Comparison of ENCODE assay signal across 8 mouse cellular contexts in the genomic region with DNA sequence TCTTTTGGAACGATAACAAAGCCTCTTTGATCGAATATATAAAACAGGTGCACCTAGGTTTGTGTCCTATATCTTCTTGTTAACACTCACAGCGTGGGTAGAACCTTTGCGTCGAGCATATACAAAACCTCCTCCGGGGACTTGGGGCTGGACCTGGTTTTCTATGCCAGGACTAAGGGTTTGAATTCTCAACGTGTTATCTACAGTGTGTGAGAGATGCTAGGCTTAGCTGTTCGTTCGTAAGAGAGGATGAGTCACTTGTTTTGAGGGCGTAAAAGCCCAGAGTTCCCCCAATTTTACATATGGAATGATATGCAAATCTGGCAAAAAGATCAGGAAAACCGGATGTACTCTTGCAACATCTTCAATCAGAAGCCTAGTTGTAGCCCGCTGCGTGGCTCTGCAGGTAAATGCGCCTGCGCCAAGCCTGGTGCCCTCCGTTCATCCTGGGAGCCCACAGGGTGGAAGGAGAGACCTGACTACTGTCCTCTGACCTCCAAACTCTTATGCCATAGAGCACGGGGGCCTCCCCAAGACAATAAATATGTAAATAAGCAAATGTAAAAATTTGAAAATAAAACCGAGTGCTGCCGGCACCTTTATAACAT. TPM values are rescaled to one million over a fixed set of nuclear protein-coding genes. Genes with fewer than 3 reads are reported as not detected.
DNase-seq lines count a peak whose midpoint lies in the region; ATAC-seq and TF ChIP-seq lines count a peak whose summit lies in the region.

No protein-coding gene starts in this region.

- peak overlapping the region; percentile 59 for H3K4me2 ChIP-seq in forebrain, embryonic 15.5 days (replicated peaks)
- peak overlapping the region; percentile 40 for H3K4me2 ChIP-seq in kidney, postnatal 0 days (ENCODE audit: low read length)
- H3K4me2 ChIP-seq in liver, embryonic 14.5 days (ENCODE audit: low read depth), result peak overlapping the region; percentile 48
- peak overlapping the region; percentile 42 for H3K4me2 ChIP-seq in stomach, embryonic 14.5 days (replicated peaks; ENCODE audit: low read depth, low read length)

- no peaks in the 10 kb centered on the region; the same call in 1 of the 2 replicates for H3K4me1 ChIP-seq in heart, adult 2 months (ENCODE audit: control insufficient read depth, insufficient read depth, low read length)
- peaks cover 22% of the 10 kb centered on the region for H3K4me1 ChIP-seq in forebrain, embryonic 15.5 days
- no peaks in the 10 kb centered on the region for H3K4me1 ChIP-seq in kidney, postnatal 0 days (replicated peaks; ENCODE audit: insufficient read depth, low read length)
- H3K4me1 ChIP-seq in liver, embryonic 14.5 days (replicated peaks; ENCODE audit: control insufficient read depth in 2 of 2, insufficient read depth in 2 of 2, low read length in 1 of 2), result peaks cover 6 to 18% of the 10 kb centered on the region in 2 experiments
- H3K4me1 ChIP-seq in stomach, embryonic 14.5 days (ENCODE audit: control insufficient read depth, insufficient read depth, low read length), result 0 out of 2 replicates have a peak, but pooled peaks cover 2% of the 10 kb centered on the region

- H3K27ac ChIP-seq in heart, adult 2 months, result no peak overlapping the region; the same call in 1 of the 2 replicates
- peak overlapping the region; percentile 78 for H3K27ac ChIP-seq in forebrain, embryonic 15.5 days (replicated peaks)
- no peak overlapping the region for H3K27ac ChIP-seq in kidney, postnatal 0 days
- no peak overlapping the region for H3K27ac ChIP-seq in liver, embryonic 14.5 days
- no peak overlapping the region for H3K27ac ChIP-seq in stomach, embryonic 14.5 days (ENCODE audit: low read length)

- DNase-seq in heart, adult 2 months, result no peak
- DNase-seq in heart, postnatal 14 days, result no peak
- peak; percentile 79 for DNase-seq in brain, embryonic 14.5 days (ENCODE audit: low read depth)
- DNase-seq in kidney, postnatal 0 days (ENCODE audit: low spot score), result peak; percentile 15
- DNase-seq in liver, embryonic 14.5 days (ENCODE audit: low read depth in 3 of 3, low spot score in 3 of 3), result no peak
- no peak for DNase-seq in ovary, postnatal 10 days (ENCODE audit: low spot score)

- peak overlapping the region; percentile 3; the same call in 1 of the 2 replicates for H3K4me3 ChIP-seq in heart, adult 2 months
- peak overlapping the region; percentile 41 for H3K4me3 ChIP-seq in forebrain, embryonic 15.5 days
- H3K4me3 ChIP-seq in kidney, postnatal 0 days (replicated peaks; ENCODE audit: low read depth, low read length), result no peak overlapping the region
- H3K4me3 ChIP-seq in liver, embryonic 14.5 days (ENCODE audit: insufficient read depth in 1 of 2, low read depth in 2 of 2, low read length in 2 of 2), result no peak overlapping the region
- H3K4me3 ChIP-seq in stomach, embryonic 14.5 days (ENCODE audit: low read depth, low read length), result peak overlapping the region; percentile 8; the same call in 1 of the 2 replicates

- no peak for TF ChIP-seq CTCF in heart, adult 2 months (IDR thresholded peaks at IDR 0.05)
- TF ChIP-seq CTCF in brain, embryonic 14.5 days (IDR thresholded peaks at IDR 0.05; ENCODE audit: borderline replicate concordance, extremely low read depth, insufficient read depth, insufficient read length), result no peak
- no peak for TF ChIP-seq CTCF in kidney, postnatal 0 days (IDR thresholded peaks at IDR 0.05; ENCODE audit: low read depth)
- no peak for TF ChIP-seq CTCF in liver, embryonic 14.5 days (IDR thresholded peaks at IDR 0.05; ENCODE audit: low read depth)

- intact Hi-C loops in heart, adult 2 months (cut with DNase I), result loop anchor here (1.0 to 10.0 kb wide), 5 partner anchors 47 to 301 kb away; partner anchors contain the start of gene Cpm
- intact Hi-C loops in heart, postnatal 14 days (cut with DNase I), result loop anchor here (2.0 kb wide), 1 partner anchor 159 kb away; no protein-coding TSS in a partner anchor

- H3K36me3 ChIP-seq in heart, adult 2 months (ENCODE audit: control insufficient read depth, insufficient read depth, low read length), result no peaks in the 10 kb centered on the region
- H3K36me3 ChIP-seq in forebrain, embryonic 15.5 days, result no peaks in the 10 kb centered on the region
- no peaks in the 10 kb centered on the region for H3K36me3 ChIP-seq in kidney, postnatal 0 days (ENCODE audit: insufficient read depth, low read length)
- no peaks in the 10 kb centered on the region for H3K36me3 ChIP-seq in liver, embryonic 14.5 days (replicated peaks; ENCODE audit: control insufficient read depth, insufficient read depth, low read depth)
- H3K36me3 ChIP-seq in stomach, embryonic 14.5 days (ENCODE audit: control insufficient read depth, insufficient read depth, low read length), result no peaks in the 10 kb centered on the region

- TF ChIP-seq EP300 in heart, adult 2 months (IDR thresholded peaks at IDR 0.05; ENCODE audit: insufficient read depth, low read depth, low read length), result no peak
- TF ChIP-seq EP300 in liver, embryonic 14.5 days (IDR thresholded peaks at IDR 0.05; ENCODE audit: low read depth), result no peak

- H3K9me3 ChIP-seq in forebrain, embryonic 15.5 days, result no peaks in the 10 kb centered on the region
- H3K9me3 ChIP-seq in kidney, postnatal 0 days (replicated peaks; ENCODE audit: low read length), result no peaks in the 10 kb centered on the region
- H3K9me3 ChIP-seq in liver, embryonic 14.5 days (ENCODE audit: control insufficient read depth, low read length), result no peaks in the 10 kb centered on the region
- no peaks in the 10 kb centered on the region for H3K9me3 ChIP-seq in stomach, embryonic 14.5 days (ENCODE audit: control insufficient read depth, low read depth, low read length)

- TF ChIP-seq POLR2A in heart, adult 2 months (IDR thresholded peaks at IDR 0.05; ENCODE audit: insufficient read depth, low read depth, low read length), result no peak
- no peak for TF ChIP-seq POLR2A in brain, embryonic 14.5 days (IDR thresholded peaks at IDR 0.05; ENCODE audit: borderline replicate concordance, extremely low read depth, insufficient read depth, insufficient read length, poor library complexity, severe bottlenecking)

- ATAC-seq in forebrain, embryonic 15.5 days (replicated peaks), result peak; percentile 65
- no peak for ATAC-seq in kidney, postnatal 0 days (replicated peaks; ENCODE audit: low FRiP score, low read depth)
- no peak for ATAC-seq in liver, embryonic 14.5 days (ENCODE audit: insufficient read depth)
- ATAC-seq in stomach, embryonic 14.5 days (ENCODE audit: insufficient number of reproducible peaks, insufficient read depth, low FRiP score, low read depth), result no peak

- 27% methylated on average over 19 of the region's 19 CpGs for WGBS in heart, adult 2 months
- WGBS in forebrain, embryonic 15.5 days, result 41% methylated on average over 19 of the region's 19 CpGs
- WGBS in kidney, postnatal 0 days, result 43% methylated on average over 19 of the region's 19 CpGs
- WGBS in liver, embryonic 14.5 days (ENCODE audit: insufficient replicate concordance), result 30% methylated on average over 19 of the region's 19 CpGs
- WGBS in stomach, embryonic 14.5 days, result 43% methylated on average over 19 of the region's 19 CpGs

- H3K27me3 ChIP-seq in heart, adult 2 months (ENCODE audit: control insufficient read depth, insufficient read depth, low read length), result no peaks in the 10 kb centered on the region
- no peaks in the 10 kb centered on the region for H3K27me3 ChIP-seq in forebrain, embryonic 15.5 days
- H3K27me3 ChIP-seq in kidney, postnatal 0 days (ENCODE audit: insufficient read depth, low read length), result no peaks in the 10 kb centered on the region
- no peaks in the 10 kb centered on the region; the same call in 1 of the 2 replicates for H3K27me3 ChIP-seq in liver, embryonic 14.5 days (ENCODE audit: control insufficient read depth, insufficient read depth, low read length)
- no peaks in the 10 kb centered on the region for H3K27me3 ChIP-seq in stomach, embryonic 14.5 days (ENCODE audit: control insufficient read depth, insufficient read depth, low read length)

- H3K9ac ChIP-seq in heart, adult 2 months (ENCODE audit: low read depth, low read length), result peak overlapping the region; percentile 49; the same call in 1 of the 2 replicates
- H3K9ac ChIP-seq in forebrain, embryonic 15.5 days (replicated peaks), result peak overlapping the region; percentile 56
- H3K9ac ChIP-seq in kidney, postnatal 0 days (ENCODE audit: low read depth, low read length), result no peak overlapping the region
- H3K9ac ChIP-seq in liver, embryonic 14.5 days (replicated peaks), result no peak overlapping the region
- H3K9ac ChIP-seq in stomach, embryonic 14.5 days (replicated peaks; ENCODE audit: low read depth, low read length), result no peak overlapping the region

- no peaks in the 10 kb centered on the region for H3K79me2 ChIP-seq in heart, adult 2 months (replicated peaks; ENCODE audit: control insufficient read depth, insufficient read depth, low read length)

RNA-seq across cellular contexts. Expression of gene Mdm2, which starts 34.4 kb away (rescaled TPM):
- total RNA-seq in heart, adult 2 months (2021), result 10 to 100 TPM; 50.1 to 51.8 TPM
- polyA plus RNA-seq in heart, adult 2 months (2012; rRNA removed), result 24.5 and 36.2 TPM in 2 replicates
- total RNA-seq in heart, postnatal 14 days (2021), result 10 to 100 TPM; 52.3 to 52.5 TPM
- polyA plus RNA-seq in brain, embryonic 14.5 days (2012; rRNA removed), result 61.4 and 70.6 TPM in 2 replicates
- polyA plus RNA-seq in forebrain, embryonic 15.5 days (2015; fragmentation: Nextera tagmentation; extraction: Ambion mirVana), result 63.5 and 67.8 TPM in 2 replicates
- 22.0 and 24.5 TPM in 2 replicates for polyA plus RNA-seq in kidney, postnatal 0 days (2015; fragmentation: Nextera tagmentation; extraction: Ambion mirVana)
- polyA plus RNA-seq in liver, embryonic 14.5 days (2012; rRNA removed), result 14.4 and 20.0 TPM in 2 replicates
- 12.8 and 13.9 TPM in 2 replicates for polyA plus RNA-seq in liver, embryonic 14.5 days (2014; fragmentation: Nextera tagmentation; extraction: Ambion mirVana)
- polyA plus RNA-seq in stomach, embryonic 14.5 days (2014; fragmentation: Nextera tagmentation; extraction: Ambion mirVana), result 50.2 and 54.1 TPM in 2 replicates

RNA-seq across cellular contexts. Expression of gene Cpm, which starts 46.8 kb away (rescaled TPM):
- total RNA-seq in heart, adult 2 months (2021), result 1 to 10 TPM; 2.8 to 4.0 TPM
- 3.5 and 6.6 TPM in 2 replicates for polyA plus RNA-seq in heart, adult 2 months (2012; rRNA removed)
- total RNA-seq in heart, postnatal 14 days (2021), result 1 to 10 TPM; 5.1 to 5.3 TPM
- 3.4 and 3.7 TPM in 2 replicates for polyA plus RNA-seq in brain, embryonic 14.5 days (2012; rRNA removed)
- polyA plus RNA-seq in forebrain, embryonic 15.5 days (2015; fragmentation: Nextera tagmentation; extraction: Ambion mirVana), result 4.0 and 4.5 TPM in 2 replicates
- 51.7 and 52.8 TPM in 2 replicates for polyA plus RNA-seq in kidney, postnatal 0 days (2015; fragmentation: Nextera tagmentation; extraction: Ambion mirVana)
- 3.9 and 4.0 TPM in 2 replicates for polyA plus RNA-seq in liver, embryonic 14.5 days (2012; rRNA removed)
- polyA plus RNA-seq in liver, embryonic 14.5 days (2014; fragmentation: Nextera tagmentation; extraction: Ambion mirVana), result 9.1 and 12.1 TPM in 2 replicates
- 89.1 and 95.8 TPM in 2 replicates for polyA plus RNA-seq in stomach, embryonic 14.5 days (2014; fragmentation: Nextera tagmentation; extraction: Ambion mirVana)

Comparison
In these comparisons a context has a peak if more than half of its experiments do, and no peak if none do; other contexts are left out.
1. DNase-seq: peak in brain, embryonic 14.5 days (single experiment) and kidney, postnatal 0 days (single experiment); none in heart, adult 2 months (0 of 2), heart, postnatal 14 days (0 of 2), liver, embryonic 14.5 days (0 of 3) and ovary, postnatal 10 days (single experiment).
2. H3K4me3 ChIP-seq: peak in heart, adult 2 months (single experiment), forebrain, embryonic 15.5 days (single experiment) and stomach, embryonic 14.5 days (single experiment); none in kidney, postnatal 0 days (single experiment) and liver, embryonic 14.5 days (0 of 2).
3. H3K9ac ChIP-seq: peak in heart, adult 2 months (single experiment) and forebrain, embryonic 15.5 days (single experiment); none in kidney, postnatal 0 days (single experiment), liver, embryonic 14.5 days (single experiment) and stomach, embryonic 14.5 days (single experiment).
4. Peak in every context shown above with its lines, with median percentiles within 50 percentile points of each other: H3K4me2 ChIP-seq.